Mouse (Mus musculus) hindbrain, embryonic 15.5 days (tissue): Measurements from ENCODE around the gene Klhl31. TPM values are rescaled to one million over a fixed set of nuclear protein-coding genes. Genes with fewer than 3 reads are reported as not detected.

Experiments used
- ATAC-seq: fragments of 200-750 bp; cut with Nextera tagmentation; 2 replicates; pipeline ENCODE4 v1.8.0; 2017; ENCODE audit warnings: low read depth, moderate number of reproducible peaks, moderate TSS enrichment; ENCODE audit not compliant: low FRiP score
- H3K27ac ChIP-seq: fragments of 300-500 bp; sonication (generic); replicated peaks from 2 replicates; pipeline ENCODE4 v1.5.1; 2015; ENCODE audit warnings: mild to moderate bottlenecking, inconsistent platforms
- H3K27me3 ChIP-seq: fragments of 300-500 bp; sonication (generic); 2 replicates; pipeline ENCODE4 v1.6.1; 2015; ENCODE audit warnings: control low read depth, inconsistent platforms
- H3K36me3 ChIP-seq: fragments of 300-500 bp; sonication (generic); 2 replicates; pipeline ENCODE4 v1.6.1; 2015; ENCODE audit warnings: control low read depth, inconsistent platforms
- H3K4me1 ChIP-seq: fragments of 300-500 bp; sonication (generic); replicated peaks from 2 replicates; pipeline ENCODE4 v1.6.1; 2015; ENCODE audit warnings: control low read depth, inconsistent platforms
- H3K4me2 ChIP-seq: fragments of 300-500 bp; sonication (generic); 2 replicates; pipeline ENCODE4 v1.6.1; 2015; ENCODE audit warnings: moderate library complexity, mild to moderate bottlenecking, inconsistent platforms
- H3K4me3 ChIP-seq: fragments of 300-500 bp; sonication (generic); 2 replicates; pipeline ENCODE4 v1.5.1; 2015; ENCODE audit warnings: mild to moderate bottlenecking, inconsistent platforms
- H3K9ac ChIP-seq: fragments of 300-500 bp; sonication (generic); 2 replicates; pipeline ENCODE4 v1.6.1; 2015; ENCODE audit warnings: inconsistent platforms
- H3K9me3 ChIP-seq: fragments of 300-500 bp; sonication (generic); 2 replicates; pipeline ENCODE4 v1.6.1; 2016; ENCODE audit warnings: control low read depth, inconsistent platforms
- WGBS: fragments of 180-500 bp; shearing (Covaris S2); methylation state at CpG from one replicate; pipeline ENCODE4 v1.1.7; 2015; 5-methylcytosine and 5-hydroxymethylcytosine counted together
- polyA plus RNA-seq: library from polyadenylated mRNA; unstranded; fragments of >200 nt; fragmentation: Nextera tagmentation; extraction: Ambion mirVana; gene quantifications from 2 replicates; pipeline ENCODE4 v1.2.1, GENCODE M21; 2015

The Klhl31 gene
- polyA plus RNA-seq, 1 experiment from 2014 or later: 0.25 TPM

DNA sequence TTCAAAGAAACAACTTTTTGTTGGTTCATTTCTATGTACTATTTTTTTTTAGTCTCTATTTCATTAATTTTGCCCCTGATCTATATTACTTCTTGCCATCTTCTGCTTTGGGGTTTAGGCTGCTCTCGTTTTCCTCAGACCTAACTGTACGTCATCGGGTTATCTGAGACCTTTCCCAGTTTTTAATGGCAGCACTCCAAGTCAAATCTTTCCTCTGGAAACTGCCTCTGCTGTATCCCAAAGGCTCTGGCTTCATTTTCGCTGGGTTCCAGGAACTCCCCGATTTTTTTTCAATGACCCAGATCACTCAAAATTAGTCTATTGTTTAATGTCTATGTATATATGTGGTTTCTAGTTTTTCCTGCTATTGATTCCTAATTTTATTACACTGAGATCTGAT, 6.6 kb upstream of the Klhl31 start:
- H3K27me3 ChIP-seq: no peaks in the 10 kb centered on the region
- H3K4me2 ChIP-seq: no peak overlapping the region
- no peaks in the 10 kb centered on the region for H3K36me3 ChIP-seq
- no peak overlapping the region for H3K27ac ChIP-seq
- no peak overlapping the region for H3K9ac ChIP-seq
- no peaks in the 10 kb centered on the region for H3K4me1 ChIP-seq
- H3K4me3 ChIP-seq: no peak overlapping the region
- no peaks in the 10 kb centered on the region for H3K9me3 ChIP-seq
- no peak for ATAC-seq
- WGBS: 82% methylated on average over 5 of the region's 5 CpGs

DNA sequence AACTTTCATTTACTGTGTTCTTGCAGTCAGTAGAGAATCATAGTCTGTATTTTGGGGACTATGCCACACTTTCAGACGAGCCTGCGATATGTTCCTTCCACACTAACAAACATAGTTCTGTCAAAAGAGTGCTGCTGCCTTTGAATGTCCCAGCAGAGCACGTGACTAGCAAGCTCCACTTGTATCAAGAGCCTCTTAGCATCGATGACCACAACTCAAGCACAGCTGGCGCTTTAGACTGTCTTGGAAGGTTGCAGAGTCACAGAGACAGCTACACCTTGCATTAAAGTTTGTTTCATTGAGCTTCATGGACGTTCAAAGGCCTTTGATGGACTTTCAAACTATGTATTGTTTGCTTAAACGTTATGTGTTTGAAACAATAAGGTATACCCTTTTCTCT, 5.5 kb upstream of the Klhl31 start:
- no peaks in the 10 kb centered on the region for H3K36me3 ChIP-seq
- 87% methylated on average over 7 of the region's 7 CpGs for WGBS
- no peak for ATAC-seq
- H3K4me2 ChIP-seq: no peak overlapping the region
- no peaks in the 10 kb centered on the region for H3K4me1 ChIP-seq
- no peaks in the 10 kb centered on the region for H3K27me3 ChIP-seq
- no peak overlapping the region for H3K4me3 ChIP-seq
- no peak overlapping the region for H3K27ac ChIP-seq
- no peak overlapping the region for H3K9ac ChIP-seq
- no peaks in the 10 kb centered on the region for H3K9me3 ChIP-seq

DNA sequence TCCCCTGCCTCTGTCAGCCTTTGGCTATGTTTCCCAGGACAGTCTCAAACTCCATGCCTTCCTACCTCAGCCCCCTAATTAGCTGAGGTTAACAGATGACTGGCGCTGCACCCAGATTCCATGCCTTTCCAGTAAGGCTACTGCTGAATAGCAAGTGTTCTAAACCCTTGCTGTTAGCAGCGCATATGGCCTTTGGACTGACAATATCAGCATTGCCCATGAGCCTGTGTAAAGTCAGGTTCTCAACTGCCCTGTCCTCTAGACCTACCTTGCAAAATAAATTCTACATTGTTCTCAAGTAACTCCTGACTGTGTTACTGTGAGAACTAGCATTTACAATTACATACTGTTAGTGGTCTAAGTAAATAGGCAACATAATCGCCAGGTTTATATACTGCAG, 3.9 kb upstream of the Klhl31 start:
- H3K4me1 ChIP-seq: no peaks in the 10 kb centered on the region
- H3K27me3 ChIP-seq: no peaks in the 10 kb centered on the region
- WGBS: 91% methylated on average over 3 of the region's 3 CpGs
- no peak for ATAC-seq
- H3K9me3 ChIP-seq: no peaks in the 10 kb centered on the region
- no peak overlapping the region for H3K4me3 ChIP-seq
- no peaks in the 10 kb centered on the region for H3K36me3 ChIP-seq
- no peak overlapping the region for H3K27ac ChIP-seq
- H3K9ac ChIP-seq: no peak overlapping the region
- H3K4me2 ChIP-seq: no peak overlapping the region

DNA sequence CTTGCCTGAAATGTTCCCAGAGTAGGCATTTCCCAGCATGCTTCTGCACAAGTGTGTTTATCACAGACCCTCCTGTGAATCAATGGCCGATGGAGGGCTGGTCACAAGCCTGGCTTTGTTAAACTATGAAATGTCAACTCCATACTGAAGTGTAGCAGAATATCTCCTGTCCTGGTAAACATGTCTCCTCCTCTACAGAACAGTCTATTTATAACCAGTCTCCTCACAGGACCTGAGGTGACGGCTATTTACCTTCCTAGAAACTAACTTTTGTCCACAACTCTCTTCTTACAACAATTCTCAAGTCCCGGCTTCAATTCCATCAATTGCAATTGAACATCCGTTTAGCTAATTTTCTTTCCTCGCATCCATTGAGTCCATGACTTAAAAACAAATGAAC, 297 bp upstream of the Klhl31 start:
- ATAC-seq: no peak
- 90% methylated on average over 5 of the region's 5 CpGs for WGBS
- H3K4me2 ChIP-seq: no peak overlapping the region

DNA sequence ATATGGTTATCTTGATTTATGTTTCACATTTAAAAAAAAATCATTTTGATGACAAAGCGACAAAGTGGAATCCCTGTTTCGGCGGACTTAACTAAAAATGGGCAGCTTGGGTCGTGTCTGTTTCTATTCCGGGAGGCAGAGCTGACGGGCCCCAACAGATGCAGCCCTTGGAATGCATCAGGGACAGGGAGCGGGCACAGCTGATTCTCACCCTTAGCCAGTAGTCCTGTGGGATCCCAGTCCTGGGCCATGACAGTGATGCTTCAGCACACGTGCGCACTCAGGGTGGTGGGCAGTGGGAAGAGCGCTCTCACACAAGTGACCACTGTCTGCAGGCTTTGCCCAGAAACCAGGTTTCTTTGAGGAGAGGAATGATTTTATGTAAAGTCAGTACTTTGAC, 1.1 kb downstream of the Klhl31 start:
- no peak for ATAC-seq
- no peak overlapping the region for H3K9ac ChIP-seq
- WGBS: 84% methylated on average over 10 of the region's 10 CpGs

More for the DNA sequence above, 297 bp upstream of the Klhl31 start:
- Histone ChIP-seq H3K36me3 (no peaks in the 10 kb centered on the region), H3K27me3 (no peaks in the 10 kb centered on the region), H3K27ac (no peak overlapping the region), H3K9me3 (no peaks in the 10 kb centered on the region), H3K4me3 (no peak overlapping the region), H3K4me1 (no peaks in the 10 kb centered on the region), H3K9ac (no peak overlapping the region)

DNA sequence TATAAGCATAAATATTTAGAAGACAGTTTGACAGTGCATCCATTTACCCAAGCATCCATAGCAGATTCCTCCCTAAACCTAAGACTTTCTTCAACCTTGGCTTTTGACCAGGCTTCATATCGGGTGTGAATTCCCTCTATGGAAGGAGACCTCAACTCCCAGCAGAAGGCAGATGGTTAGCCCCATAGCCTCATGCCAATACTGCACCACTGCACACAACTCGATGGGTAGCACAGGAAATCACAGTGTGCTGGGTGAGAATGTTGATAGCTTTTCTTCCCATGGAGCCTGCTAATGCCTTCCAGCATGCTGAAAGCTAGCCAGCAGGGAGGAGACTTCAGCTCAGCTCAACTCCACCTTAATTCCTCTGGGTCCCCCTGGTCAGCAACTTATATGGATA, 8.9 kb downstream of the Klhl31 start:
- Histone ChIP-seq H3K9ac (no peak overlapping the region), H3K9me3 (no peaks in the 10 kb centered on the region), H3K27ac (no peak overlapping the region), H3K36me3 (no peaks in the 10 kb centered on the region), H3K4me1 (no peaks in the 10 kb centered on the region), H3K4me3 (no peak overlapping the region), H3K4me2 (no peak overlapping the region), H3K27me3 (no peaks in the 10 kb centered on the region)
- no peak for ATAC-seq
- WGBS: 64% methylated on average over 2 of the region's 2 CpGs

More for the DNA sequence above, 1.1 kb downstream of the Klhl31 start:
- Histone ChIP-seq H3K27ac (no peak overlapping the region), H3K4me2 (no peak overlapping the region), H3K4me1 (no peaks in the 10 kb centered on the region), H3K36me3 (no peaks in the 10 kb centered on the region), H3K9me3 (no peaks in the 10 kb centered on the region), H3K4me3 (no peak overlapping the region), H3K27me3 (no peaks in the 10 kb centered on the region)

DNA sequence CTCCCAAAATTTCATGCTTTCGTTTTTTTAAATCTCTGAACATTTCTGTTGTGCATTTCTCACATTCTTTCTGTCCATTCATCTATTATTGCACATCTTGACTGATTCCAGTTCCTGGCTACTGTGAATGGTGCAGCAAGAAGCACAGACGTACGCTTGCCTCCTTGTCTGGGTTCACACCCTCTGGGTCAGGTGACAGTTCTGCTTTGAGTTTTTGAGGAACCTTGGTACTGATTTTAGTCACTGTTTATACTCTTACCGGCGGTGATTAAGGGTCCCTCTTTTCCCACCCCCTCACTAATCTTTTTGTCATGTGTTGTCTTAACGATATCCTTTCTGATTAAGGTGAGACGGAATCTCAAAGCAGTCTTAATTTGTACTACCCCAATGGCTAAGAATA, 15.5 kb downstream of the Klhl31 start:
- H3K27me3 ChIP-seq: no peaks in the 10 kb centered on the region

DNA sequence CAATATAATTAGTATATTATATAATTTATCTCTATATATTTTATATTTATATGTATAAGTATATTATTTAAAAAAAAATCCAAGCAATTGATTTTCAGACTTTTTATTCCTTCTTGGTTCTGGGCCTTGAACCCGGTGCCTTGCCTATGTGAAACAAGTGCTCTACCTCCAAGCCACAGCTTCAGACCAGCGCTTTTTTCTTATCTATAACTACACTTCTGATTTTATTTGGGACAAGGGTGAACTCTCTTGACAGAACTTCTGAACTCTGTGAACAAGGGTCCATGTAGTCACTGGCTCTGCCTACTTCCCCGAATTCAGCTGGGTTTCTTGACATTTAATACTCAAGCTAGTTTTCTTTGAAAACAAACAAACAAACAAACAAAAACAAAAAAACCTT, 17.6 kb downstream of the Klhl31 start:
- H3K27ac ChIP-seq: no peak overlapping the region
- no peaks in the 10 kb centered on the region for H3K9me3 ChIP-seq
- H3K27me3 ChIP-seq: no peaks in the 10 kb centered on the region

More for the DNA sequence above, 15.5 kb downstream of the Klhl31 start:
- H3K4me2 ChIP-seq: no peak overlapping the region
- ATAC-seq: no peak
- H3K9me3 ChIP-seq: no peaks in the 10 kb centered on the region
- no peak overlapping the region for H3K4me3 ChIP-seq
- no peaks in the 10 kb centered on the region for H3K36me3 ChIP-seq
- no peaks in the 10 kb centered on the region; the same call in 1 of the 2 replicates for H3K4me1 ChIP-seq
- H3K27ac ChIP-seq: no peak overlapping the region
- H3K9ac ChIP-seq: no peak overlapping the region
- WGBS: 80% methylated on average over 7 of the region's 7 CpGs

DNA sequence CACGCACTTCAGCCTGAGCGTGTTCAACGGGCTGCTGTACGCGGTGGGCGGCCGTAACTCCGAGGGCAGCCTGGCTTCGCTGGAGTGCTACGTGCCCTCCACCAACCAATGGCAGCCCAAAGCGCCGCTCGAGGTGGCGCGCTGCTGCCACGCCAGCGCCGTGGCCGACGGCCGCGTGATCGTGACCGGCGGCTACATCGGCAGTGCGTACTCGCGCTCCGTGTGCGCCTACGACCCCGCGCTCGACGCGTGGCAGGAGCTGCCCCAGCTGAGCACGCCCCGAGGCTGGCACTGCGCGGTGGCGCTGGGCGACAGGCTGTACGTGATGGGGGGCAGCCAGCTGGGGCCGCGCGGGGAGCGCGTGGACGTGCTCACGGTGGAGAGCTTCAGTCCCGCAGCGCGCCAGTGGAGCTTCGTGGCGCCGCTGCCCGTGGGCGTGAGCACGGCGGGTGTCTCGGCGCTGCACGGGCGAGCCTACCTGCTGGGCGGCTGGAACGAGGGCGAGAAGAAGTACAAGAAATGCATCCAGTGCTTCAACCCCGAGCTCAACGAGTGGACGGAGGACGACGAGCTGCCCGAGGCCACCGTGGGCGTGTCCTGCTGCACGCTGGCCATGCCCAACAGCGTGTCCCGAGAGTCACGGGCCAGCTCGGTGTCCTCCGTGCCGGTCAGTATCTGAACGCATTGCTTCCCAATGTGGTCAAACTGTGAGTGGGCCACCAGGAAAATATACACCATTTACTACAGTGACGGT, 19.1 kb downstream of the Klhl31 start:
- no peaks in the 10 kb centered on the region for H3K9me3 ChIP-seq
- no peaks in the 10 kb centered on the region for H3K27me3 ChIP-seq
- peak overlapping the region; percentile 27; the same call in 1 of the 2 replicates for H3K27ac ChIP-seq
- peak overlapping the region; percentile 53 for H3K9ac ChIP-seq
- peak overlapping the region; percentile 95 for H3K4me2 ChIP-seq
- no peaks in the 10 kb centered on the region for H3K36me3 ChIP-seq
- peak overlapping the region; percentile 63 for H3K4me3 ChIP-seq
- under 1% methylated on average over 85 of the region's 85 CpGs for WGBS
- H3K4me1 ChIP-seq: no peaks in the 10 kb centered on the region; the same call in 1 of the 2 replicates
- peak; percentile 95 for ATAC-seq

More for the DNA sequence above, 17.6 kb downstream of the Klhl31 start:
- Histone ChIP-seq H3K36me3 (no peaks in the 10 kb centered on the region), H3K4me1 (no peaks in the 10 kb centered on the region; the same call in 1 of the 2 replicates), H3K9ac (no peak overlapping the region), H3K4me2 (no peak overlapping the region), H3K4me3 (no peak overlapping the region)
- no peak for ATAC-seq
- WGBS: 88% methylated on average over 3 of the region's 3 CpGs

DNA sequence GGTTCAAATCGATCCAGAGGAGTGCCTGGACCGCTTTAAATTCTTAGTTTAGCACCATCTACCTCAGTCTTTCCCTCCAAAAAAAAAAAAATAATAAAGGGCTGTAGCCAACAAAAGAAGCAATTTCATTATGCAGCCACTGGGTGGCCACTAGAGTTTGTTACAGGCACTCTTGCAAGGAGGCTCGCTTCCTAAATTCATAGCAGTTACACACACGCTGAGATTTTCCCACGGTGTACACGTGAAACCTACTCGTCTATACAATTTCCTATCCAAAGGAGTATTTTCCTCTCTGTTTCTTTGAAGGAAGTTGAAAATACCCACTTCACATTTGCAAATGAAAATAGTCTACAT, 19.6 kb downstream of the Klhl31 start:
- peak; percentile 62 for ATAC-seq
- H3K4me1 ChIP-seq: no peaks in the 10 kb centered on the region; the same call in 1 of the 2 replicates
- H3K4me3 ChIP-seq: peak overlapping the region; percentile 63
- 0 out of 2 replicates have a peak overlapping the region, but pooled peaks have one; percentile 27 for H3K27ac ChIP-seq
- H3K4me2 ChIP-seq: peak overlapping the region; percentile 95
- no peaks in the 10 kb centered on the region for H3K27me3 ChIP-seq
- peak overlapping the region; percentile 53 for H3K9ac ChIP-seq
- WGBS: 0% methylated on average over 7 of the region's 7 CpGs
- no peaks in the 10 kb centered on the region for H3K36me3 ChIP-seq
- no peaks in the 10 kb centered on the region for H3K9me3 ChIP-seq

DNA sequence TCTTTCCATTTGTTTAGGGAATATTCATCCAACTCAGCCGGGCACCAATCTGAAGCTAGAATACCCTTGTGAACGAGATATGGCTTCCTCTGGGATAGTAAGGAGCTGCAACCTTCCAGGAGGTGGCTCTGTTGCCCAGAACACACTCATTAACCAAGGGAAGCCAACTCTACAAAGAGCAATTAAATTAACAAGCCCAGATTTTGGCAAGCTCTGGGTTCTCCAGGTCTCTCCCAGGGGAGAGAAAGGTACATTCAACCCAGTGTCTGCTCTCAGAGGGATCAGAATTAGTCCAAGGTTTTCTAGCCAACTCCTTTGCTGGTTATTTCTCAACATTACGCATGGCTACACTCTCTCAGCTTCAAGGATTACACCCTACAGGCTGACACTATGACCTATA, 26.6 kb downstream of the Klhl31 start:
- H3K27ac ChIP-seq: no peak overlapping the region
- no peak overlapping the region for H3K4me2 ChIP-seq
- no peaks in the 10 kb centered on the region for H3K27me3 ChIP-seq
- H3K4me1 ChIP-seq: no peaks in the 10 kb centered on the region
- H3K9me3 ChIP-seq: no peaks in the 10 kb centered on the region
- H3K36me3 ChIP-seq: no peaks in the 10 kb centered on the region
- no peak overlapping the region for H3K9ac ChIP-seq
- no peak overlapping the region for H3K4me3 ChIP-seq
- WGBS: 78% methylated on average over 3 of the region's 3 CpGs
- ATAC-seq: no peak

DNA sequence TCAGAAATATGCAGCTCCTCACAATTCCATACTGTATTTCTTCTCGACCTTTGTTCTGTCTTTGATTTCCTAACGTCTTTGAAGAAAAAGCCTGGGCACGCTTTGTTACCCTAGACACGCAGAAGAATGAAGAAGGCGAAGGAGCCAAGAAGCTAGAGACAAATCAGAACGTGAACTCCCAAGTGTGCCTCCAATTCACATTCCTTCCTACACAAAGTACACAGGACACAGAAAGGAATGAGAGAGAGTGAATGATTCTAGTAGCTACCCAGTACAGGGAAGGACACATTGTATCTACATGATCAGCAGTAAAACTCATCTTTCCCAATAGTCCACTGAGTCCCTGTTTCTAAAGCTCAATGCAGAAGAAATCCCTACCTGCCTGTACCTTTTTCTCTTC, 33.8 kb downstream of the Klhl31 start:
- Histone ChIP-seq H3K9me3 (no peaks in the 10 kb centered on the region), H3K4me2 (no peak overlapping the region), H3K27me3 (no peaks in the 10 kb centered on the region), H3K27ac (no peak overlapping the region), H3K9ac (no peak overlapping the region), H3K36me3 (no peaks in the 10 kb centered on the region), H3K4me1 (no peaks in the 10 kb centered on the region), H3K4me3 (no peak overlapping the region)
- ATAC-seq: no peak
- 66% methylated on average over 6 of the region's 6 CpGs for WGBS

DNA sequence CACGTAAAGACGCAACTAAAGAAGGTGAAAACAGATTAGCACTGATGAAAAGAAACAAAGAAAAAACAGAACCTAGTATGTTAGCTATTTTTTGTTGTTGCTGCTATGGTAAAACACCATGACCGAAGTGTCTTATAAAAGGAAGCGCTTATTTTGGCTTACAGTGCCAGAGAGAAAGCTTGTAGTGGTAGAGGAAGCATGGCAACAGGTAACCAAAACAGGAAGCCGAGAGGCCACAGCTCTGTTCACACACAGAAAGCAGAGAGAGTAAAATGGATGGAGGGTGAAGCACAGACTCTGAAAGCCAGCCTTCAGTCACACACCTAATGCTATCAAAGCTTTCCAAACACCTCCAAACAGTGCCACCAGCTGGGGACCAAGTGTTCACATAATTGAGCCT, 34.7 kb downstream of the Klhl31 start:
- no peak overlapping the region for H3K4me2 ChIP-seq

More for the DNA sequence above, 34.7 kb downstream of the Klhl31 start:
- Histone ChIP-seq H3K27me3 (no peaks in the 10 kb centered on the region), H3K9ac (no peak overlapping the region), H3K4me1 (no peaks in the 10 kb centered on the region), H3K27ac (no peak overlapping the region), H3K4me3 (no peak overlapping the region), H3K9me3 (no peaks in the 10 kb centered on the region), H3K36me3 (no peaks in the 10 kb centered on the region)
- WGBS: 93% methylated on average over 5 of the region's 5 CpGs
- no peak for ATAC-seq
